Mouse (Mus musculus): ENCODE results near the gene Sfswap. TPM values are rescaled to one million over a fixed set of nuclear protein-coding genes. Genes with fewer than 3 reads are reported as not detected.
"Not testable (repeated sequence)": the region's sequence is repeated elsewhere in the genome, so short reads cannot be mapped to it uniquely, and the experiment has no call there.

The Sfswap gene
- 57.6 and 60.0 TPM in 2 replicates for polyA plus RNA-seq (2015; fragmentation: Nextera tagmentation; extraction: Ambion mirVana)

GRCm38 (mm10) chr5:129500722-129501634 is at the start of gene Sfswap:
Gene Sfswap, plus strand, starts transcription at chr5:129501221.
- Histone ChIP-seq H3K4me1 (peaks cover 16% of the 10 kb centered on the region), H3K9ac (peak within 1 kb of the TSS; percentile 87), H3K4me2 (peak within 1 kb of the TSS; percentile 94), H3K36me3 (replicated peaks) (peaks cover 18% of the 10 kb centered on the region), H3K9me3 (no peaks in the 10 kb centered on the region), H3K27me3 (replicated peaks) (0 out of 2 replicates have a peak, but pooled peaks cover 5% of the 10 kb centered on the region), H3K4me3 (peak within 1 kb of the TSS; percentile 93), H3K27ac (peak within 1 kb of the TSS; percentile 90)
- under 1% methylated on average over 66 of the region's 66 CpGs for WGBS
- ATAC-seq (replicated peaks), result peak; percentile 84

GRCm38 (mm10) chr5:129452561-129452960 is 48.5 kb upstream of the Sfswap start:
- Histone ChIP-seq H3K9ac (no peak overlapping the region), H3K27ac (no peak overlapping the region), H3K36me3 (replicated peaks) (no peaks in the 10 kb centered on the region), H3K9me3 (no peaks in the 10 kb centered on the region), H3K4me1 (peaks cover 12% of the 10 kb centered on the region), H3K4me2 (no peak overlapping the region), H3K4me3 (no peak overlapping the region), H3K27me3 (replicated peaks) (no peaks in the 10 kb centered on the region)
- no peak for ATAC-seq (replicated peaks)
- WGBS, result 27% methylated on average over 3 of the region's 3 CpGs

GRCm38 (mm10) chr5:129454802-129455528 is 46.1 kb upstream of the Sfswap start:
- H3K27ac ChIP-seq, result no peak overlapping the region
- no peaks in the 10 kb centered on the region for H3K9me3 ChIP-seq
- WGBS, result 12% methylated on average over 13 of the region's 13 CpGs
- H3K4me2 ChIP-seq, result peak overlapping the region; percentile 22; the same call in 1 of the 2 replicates
- peak overlapping the region; percentile 6; the same call in 1 of the 2 replicates for H3K4me3 ChIP-seq
- H3K36me3 ChIP-seq (replicated peaks), result no peaks in the 10 kb centered on the region
- no peak overlapping the region for H3K9ac ChIP-seq
- H3K27me3 ChIP-seq (replicated peaks), result no peaks in the 10 kb centered on the region
- ATAC-seq (replicated peaks), result peak; percentile 63; the same call in 1 of the 2 replicates
- H3K4me1 ChIP-seq, result peaks cover 12% of the 10 kb centered on the region

GRCm38 (mm10) chr5:129455529-129455896 is 45.5 kb upstream of the Sfswap start:
- 0 out of 2 replicates have a peak overlapping the region, but pooled peaks have one; percentile 22 for H3K4me2 ChIP-seq
- no peak for ATAC-seq (replicated peaks)
- no peaks in the 10 kb centered on the region for H3K9me3 ChIP-seq
- H3K9ac ChIP-seq, result no peak overlapping the region
- H3K27ac ChIP-seq, result no peak overlapping the region
- H3K36me3 ChIP-seq (replicated peaks), result no peaks in the 10 kb centered on the region
- no peak overlapping the region for H3K4me3 ChIP-seq
- H3K4me1 ChIP-seq, result peaks cover 12% of the 10 kb centered on the region
- H3K27me3 ChIP-seq (replicated peaks), result no peaks in the 10 kb centered on the region
- 18% methylated on average over 2 of the region's 2 CpGs for WGBS

GRCm38 (mm10) chr5:129456579-129457140 is 44.4 kb upstream of the Sfswap start:
- Histone ChIP-seq H3K27ac (no peak overlapping the region), H3K9me3 (no peaks in the 10 kb centered on the region), H3K4me2 (no peak overlapping the region), H3K27me3 (replicated peaks) (no peaks in the 10 kb centered on the region), H3K9ac (no peak overlapping the region), H3K4me3 (no peak overlapping the region), H3K36me3 (replicated peaks) (no peaks in the 10 kb centered on the region), H3K4me1 (peaks cover 12% of the 10 kb centered on the region)
- no peak for ATAC-seq (replicated peaks)
- 44% methylated on average over 9 of the region's 9 CpGs for WGBS

GRCm38 (mm10) chr5:129458109-129458508 is 42.9 kb upstream of the Sfswap start:
- Histone ChIP-seq H3K4me2 (no peak overlapping the region), H3K9ac (no peak overlapping the region), H3K36me3 (replicated peaks) (no peaks in the 10 kb centered on the region), H3K4me1 (peaks cover 12% of the 10 kb centered on the region), H3K4me3 (no peak overlapping the region), H3K27me3 (replicated peaks) (no peaks in the 10 kb centered on the region), H3K9me3 (no peaks in the 10 kb centered on the region), H3K27ac (no peak overlapping the region)
- no peak for ATAC-seq (replicated peaks)
- WGBS, result 54% methylated on average over 7 of the region's 7 CpGs

- Histone ChIP-seq H3K27me3 (replicated peaks) (no peaks in the 10 kb centered on the region), H3K4me2 (no peak overlapping the region), H3K4me1 (peaks cover 12% of the 10 kb centered on the region), H3K27ac (no peak overlapping the region), H3K4me3 (no peak overlapping the region), H3K9ac (no peak overlapping the region), H3K36me3 (replicated peaks) (no peaks in the 10 kb centered on the region), H3K9me3 (no peaks in the 10 kb centered on the region)
- no peak for ATAC-seq (replicated peaks)
- WGBS, result 52% methylated on average over 3 of the region's 3 CpGs
Measured at GRCm38 (mm10) chr5:129458541-129458940, 42.5 kb upstream of the Sfswap start.

GRCm38 (mm10) chr5:129460798-129461476 is 40.1 kb upstream of the Sfswap start:
- no peaks in the 10 kb centered on the region; the same call in 1 of the 2 replicates for H3K27me3 ChIP-seq (replicated peaks)
- no peaks in the 10 kb centered on the region for H3K36me3 ChIP-seq (replicated peaks)
- WGBS, result 67% methylated on average over 11 of the region's 11 CpGs
- no peak overlapping the region for H3K9ac ChIP-seq
- no peak overlapping the region for H3K4me2 ChIP-seq
- no peaks in the 10 kb centered on the region for H3K9me3 ChIP-seq
- H3K27ac ChIP-seq, result no peak overlapping the region
- ATAC-seq (replicated peaks), result no peak
- H3K4me1 ChIP-seq, result no peaks in the 10 kb centered on the region; the same call in 1 of the 2 replicates
- no peak overlapping the region for H3K4me3 ChIP-seq

- ATAC-seq (replicated peaks), result not testable (repeated sequence)
Measured at GRCm38 (mm10) chr5:129463648-129464047, 37.4 kb upstream of the Sfswap start.

GRCm38 (mm10) chr5:129465788-129466187 is 35.2 kb upstream of the Sfswap start:
- no peak overlapping the region for H3K9ac ChIP-seq
- no peak for ATAC-seq (replicated peaks)
- no peaks in the 10 kb centered on the region; the same call in 1 of the 2 replicates for H3K4me1 ChIP-seq
- H3K36me3 ChIP-seq (replicated peaks), result no peaks in the 10 kb centered on the region
- H3K4me3 ChIP-seq, result no peak overlapping the region
- H3K27ac ChIP-seq, result no peak overlapping the region
- no peak overlapping the region for H3K4me2 ChIP-seq
- WGBS, result 81% methylated on average over 2 of the region's 2 CpGs
- no peaks in the 10 kb centered on the region; the same call in 1 of the 2 replicates for H3K27me3 ChIP-seq (replicated peaks)
- H3K9me3 ChIP-seq, result no peaks in the 10 kb centered on the region

More at GRCm38 (mm10) chr5:129463648-129464047, 37.4 kb upstream of the Sfswap start:
- not testable (repeated sequence) for H3K9me3 ChIP-seq; H3K4me2 ChIP-seq; H3K4me3 ChIP-seq; H3K36me3 ChIP-seq (replicated peaks); H3K27me3 ChIP-seq (replicated peaks); H3K4me1 ChIP-seq; H3K9ac ChIP-seq
- peak overlapping the region; percentile 48; the same call in 1 of the 2 replicates for H3K27ac ChIP-seq
- WGBS, result 66% methylated on average over 9 of the region's 9 CpGs

GRCm38 (mm10) chr5:129475532-129476045 is 25.4 kb upstream of the Sfswap start:
- Histone ChIP-seq H3K9me3 (no peaks in the 10 kb centered on the region), H3K36me3 (replicated peaks) (no peaks in the 10 kb centered on the region), H3K27ac (no peak overlapping the region), H3K4me2 (no peak overlapping the region), H3K27me3 (replicated peaks) (no peaks in the 10 kb centered on the region), H3K4me1 (no peaks in the 10 kb centered on the region), H3K9ac (no peak overlapping the region), H3K4me3 (no peak overlapping the region)
- ATAC-seq (replicated peaks), result no peak
- 46% methylated on average over 3 of the region's 3 CpGs for WGBS

Data from midbrain, embryonic 15.5 days (tissue).